Mouse (Mus musculus) c-Kit-positive CD71-positive TER-119-negative erythroid progenitor cells, embryonic 14.5 days (primary cell): ENCODE results near the gene Psmc3ip.

ENCODE experiments used
- DNase-seq: peaks from one replicate; pipeline ENCODE4 v3.0.0-alpha.2; 2013; ENCODE audit warnings: low read depth

Psmc3ip gene

GRCm38 (mm10) chr11:101119131-101119760, 24.0 kb upstream of the Psmc3ip start:
- DNase-seq: peak; percentile 24

DNA sequence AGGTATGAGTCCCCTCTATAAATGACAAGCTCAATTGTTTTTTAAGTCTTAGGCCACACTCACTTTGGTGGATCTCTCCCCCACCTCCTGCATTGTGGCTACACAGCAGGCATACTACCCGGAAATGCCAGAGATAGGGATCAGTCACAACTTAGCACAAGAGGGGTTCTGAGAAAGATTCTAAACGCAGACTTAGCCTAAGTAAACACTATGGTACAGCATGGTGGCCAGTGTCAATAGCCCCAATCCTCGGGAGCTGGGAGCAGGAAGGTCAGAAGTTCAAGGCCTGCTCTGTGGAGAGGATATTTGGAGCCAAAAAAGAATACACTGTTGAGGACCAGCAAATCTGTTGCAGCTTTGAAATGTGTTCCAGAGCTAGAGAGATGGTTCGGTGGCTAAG, 22.9 kb upstream of the Psmc3ip start:
- no peak for DNase-seq

GRCm38 (mm10) chr11:101115564-101115963, 20.3 kb upstream of the Psmc3ip start:
- DNase-seq: no peak

DNA sequence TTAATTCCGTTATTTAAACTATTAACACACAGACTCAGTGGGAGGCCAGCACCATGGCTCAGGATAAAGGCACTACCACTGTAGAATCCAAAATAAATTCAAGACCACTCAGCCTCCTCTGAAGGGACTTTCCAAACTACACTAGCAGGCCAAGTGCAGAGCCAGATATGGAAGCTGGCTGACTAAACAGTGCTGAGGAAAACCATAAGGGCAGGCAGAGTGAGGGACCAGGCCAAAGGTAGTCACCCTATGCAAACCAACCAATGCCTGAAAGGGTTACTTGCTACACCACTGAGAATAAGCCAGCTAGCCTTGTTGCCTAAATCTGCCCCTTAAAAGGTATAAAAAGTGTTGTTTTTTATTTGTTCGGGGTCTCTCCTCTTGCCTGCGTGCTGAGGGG, 16.9 kb upstream of the Psmc3ip start:
- DNase-seq: no peak

GRCm38 (mm10) chr11:101111178-101111577, 15.9 kb upstream of the Psmc3ip start:
- no peak for DNase-seq

- no peak for DNase-seq
Measured at GRCm38 (mm10) chr11:101110708-101111107, 15.5 kb upstream of the Psmc3ip start.

DNA sequence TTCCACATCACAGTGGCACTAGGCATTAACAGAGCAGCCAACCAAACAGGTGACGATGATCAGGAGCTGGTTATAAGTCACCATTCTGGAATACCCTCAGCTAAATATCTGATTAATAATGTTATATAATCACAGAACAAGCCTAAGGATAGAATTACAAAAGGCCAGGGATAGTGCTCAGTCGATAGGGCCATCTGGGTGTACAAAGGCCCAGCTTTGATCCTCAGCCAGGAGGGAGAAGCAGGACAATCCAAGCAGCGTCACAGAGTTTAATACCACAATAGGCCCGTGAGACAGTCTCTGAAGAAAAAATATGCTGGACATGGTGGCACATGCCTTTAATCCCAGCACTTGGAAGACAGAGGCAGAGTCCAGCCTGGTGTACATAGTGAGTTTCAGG, 14.1 kb upstream of the Psmc3ip start:
- no peak for DNase-seq

DNA sequence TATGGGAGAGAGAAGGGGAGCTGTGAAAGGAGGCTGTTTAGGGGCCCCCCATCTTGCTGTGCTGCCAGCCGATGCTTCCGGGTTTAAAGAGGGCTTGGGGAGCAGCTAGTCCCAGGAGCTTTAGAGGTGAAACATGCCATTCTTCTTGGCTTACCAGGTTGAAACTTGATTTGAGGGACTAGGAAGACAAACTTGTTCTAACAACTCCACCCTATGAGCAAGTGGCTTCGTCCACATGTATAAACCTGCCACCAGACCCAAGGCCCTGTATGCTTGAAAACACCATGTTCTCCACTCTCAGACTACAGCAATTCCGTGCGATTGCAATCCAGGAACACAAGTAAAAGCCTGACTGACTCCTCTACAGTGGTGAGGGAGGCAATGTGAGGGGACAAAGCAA, 7.8 kb upstream of the Psmc3ip start:
- DNase-seq: no peak

DNA sequence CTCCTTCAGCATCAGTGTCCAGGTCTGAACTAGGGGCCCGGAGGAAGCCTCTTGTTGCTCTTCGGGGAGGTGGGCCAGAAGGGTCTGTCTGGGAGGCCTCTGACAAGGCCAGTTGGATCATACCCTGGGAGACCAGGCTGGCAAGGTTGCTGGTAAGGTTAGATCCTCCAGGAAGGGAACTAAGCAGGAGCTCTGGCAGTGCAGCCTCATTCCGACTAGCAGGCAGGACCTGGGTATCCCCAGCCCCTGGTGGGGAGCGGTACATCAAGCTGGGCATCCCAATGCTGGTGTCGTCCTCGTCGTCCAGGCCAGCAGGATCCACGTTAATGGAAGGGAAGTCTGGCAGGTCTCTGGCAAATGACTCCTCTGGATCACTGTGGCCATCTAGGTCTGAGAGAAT, 3.0 kb upstream of the Psmc3ip start:
- DNase-seq: no peak

DNA sequence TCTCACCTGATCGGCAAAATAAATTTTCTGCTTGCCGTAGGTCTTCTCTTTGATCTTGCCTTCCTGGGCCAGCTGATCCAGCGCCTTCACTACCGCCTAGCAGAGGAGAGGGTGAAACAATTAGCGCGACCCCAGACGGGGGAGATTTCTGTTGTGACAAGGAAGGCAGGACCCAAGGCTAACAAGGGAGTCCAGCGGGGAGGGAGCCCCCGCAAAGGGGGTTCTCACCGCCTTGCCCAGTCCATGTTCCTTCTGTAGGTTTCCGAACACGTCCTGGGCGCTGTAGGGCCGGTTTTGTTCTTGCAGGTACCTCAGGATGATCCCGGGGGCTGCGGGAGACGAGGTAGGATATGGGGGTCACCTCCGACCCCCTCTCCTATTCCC, 314 bp downstream of the Psmc3ip start:
- no peak for DNase-seq

DNA sequence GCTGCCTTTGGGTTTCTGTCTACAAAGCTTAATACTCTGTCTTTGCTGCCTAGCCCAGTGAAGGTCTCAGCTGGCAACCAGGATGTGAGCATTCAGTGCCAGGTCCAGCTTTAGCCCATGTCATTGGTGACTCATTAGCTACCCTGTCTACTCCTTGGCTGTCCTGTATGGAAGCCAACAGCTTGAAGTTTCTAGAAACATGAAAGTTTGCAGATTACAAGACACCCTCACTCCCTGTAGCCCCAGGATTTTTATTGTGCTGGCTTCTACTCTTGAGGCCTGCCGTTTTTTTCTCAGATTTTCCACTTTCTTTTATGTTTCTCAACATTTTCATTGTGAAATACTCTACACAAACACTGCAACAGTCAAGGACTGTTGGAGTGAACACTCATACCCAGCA, 5.3 kb downstream of the Psmc3ip start:
- DNase-seq: no peak

GRCm38 (mm10) chr11:101087682-101088055, 7.6 kb downstream of the Psmc3ip start:
- no peak for DNase-seq

DNA sequence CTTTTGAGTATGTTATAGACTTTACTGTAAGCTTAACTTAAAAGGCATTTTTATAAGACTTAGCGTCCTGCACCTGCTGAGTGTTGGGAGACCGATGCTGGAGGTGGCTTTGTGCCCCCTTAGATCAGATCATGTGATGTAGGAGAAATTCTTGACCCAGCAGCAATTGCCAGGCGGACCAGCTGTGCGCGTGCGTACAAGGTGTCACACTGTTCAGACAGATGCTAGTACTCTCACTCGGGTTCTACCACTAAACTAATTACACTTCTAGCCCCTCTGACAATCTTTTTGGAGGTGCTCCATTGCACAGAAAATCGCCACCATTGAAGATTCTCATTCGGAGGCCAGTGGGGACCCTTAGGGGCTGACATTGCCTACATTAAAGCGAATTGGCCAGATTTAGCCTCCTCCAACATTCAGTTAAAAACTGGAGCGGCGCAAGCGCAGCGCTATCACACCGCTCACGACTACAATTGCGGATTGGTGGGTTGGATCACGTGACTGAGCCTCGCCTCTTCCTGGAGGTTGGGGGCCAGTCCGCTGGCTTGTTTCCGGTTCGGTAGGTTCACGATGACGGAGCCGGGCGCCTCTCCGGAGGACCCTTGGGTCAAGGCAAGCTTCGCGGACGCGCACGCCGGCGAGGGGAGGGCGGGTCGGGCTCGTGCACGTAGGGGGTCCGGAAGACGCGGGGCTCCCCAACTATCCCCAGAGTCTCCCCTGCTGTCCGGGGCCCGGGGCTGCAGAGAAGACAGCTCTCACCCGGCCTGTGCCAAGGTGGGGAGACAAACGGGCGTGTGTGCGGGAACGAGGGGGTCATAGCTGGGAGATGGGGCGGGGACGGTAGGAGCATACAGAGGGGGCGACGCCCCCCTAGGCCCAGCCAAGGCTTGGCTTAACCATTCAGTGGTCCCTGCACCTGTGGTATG, 8.2 kb downstream of the Psmc3ip start, which contains the start of gene Mlx:
TSS of gene Mlx (plus strand) at position 522 of the 926 bp plus-strand sequence.
- DNase-seq: peak; percentile 91

DNA sequence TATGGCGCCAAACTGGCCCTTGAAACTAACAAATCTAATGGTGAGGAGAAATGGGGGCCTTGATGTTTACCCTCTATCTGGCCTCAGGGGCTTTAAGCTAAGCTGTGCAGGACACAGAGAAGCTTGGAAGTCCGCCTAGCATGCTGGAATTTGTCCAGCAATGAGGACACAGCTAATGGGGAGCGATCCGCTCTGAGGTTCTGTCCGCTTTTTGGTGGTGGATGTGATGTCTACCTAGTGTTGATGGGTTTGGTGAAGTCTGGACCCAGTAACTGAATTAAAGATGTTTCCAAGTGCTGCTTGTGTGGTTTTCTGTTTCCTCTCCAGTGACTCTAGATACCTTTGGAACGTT, 8.9 kb downstream of the Psmc3ip start:
- DNase-seq: no peak

DNA sequence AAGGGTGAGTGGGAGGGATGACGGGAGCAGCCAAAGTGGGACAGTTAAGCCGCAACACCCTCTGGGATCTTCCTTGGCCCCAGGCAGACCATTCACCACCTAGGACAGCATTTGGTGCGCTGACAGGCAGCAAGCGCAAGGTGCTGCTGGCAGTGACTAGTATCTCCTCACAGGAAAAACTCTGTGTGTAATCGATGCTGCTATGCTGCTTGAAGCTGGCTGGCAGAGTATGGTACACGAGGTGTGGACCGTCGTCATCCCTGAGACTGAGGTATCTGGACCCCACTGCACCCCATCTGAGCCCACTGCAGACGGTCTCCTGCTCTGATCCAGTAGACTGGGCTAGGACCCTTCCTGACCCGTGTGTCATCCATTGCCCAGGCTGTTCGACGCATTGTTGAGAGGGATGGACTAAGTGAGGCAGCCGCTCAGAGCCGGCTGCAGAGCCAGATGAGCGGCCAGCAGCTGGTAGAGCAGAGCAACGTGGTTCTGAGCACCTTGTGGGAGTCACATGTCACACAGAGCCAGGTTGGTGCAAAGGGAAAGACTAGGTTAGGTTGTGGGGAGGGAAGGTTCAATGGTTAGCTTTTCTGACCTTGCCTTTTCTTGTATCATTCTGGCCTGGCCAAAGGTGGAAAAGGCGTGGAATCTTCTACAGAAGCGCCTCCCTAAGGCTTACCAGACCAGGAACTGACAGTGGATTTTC, 9.5 kb downstream of the Psmc3ip start:
- no peak for DNase-seq

DNA sequence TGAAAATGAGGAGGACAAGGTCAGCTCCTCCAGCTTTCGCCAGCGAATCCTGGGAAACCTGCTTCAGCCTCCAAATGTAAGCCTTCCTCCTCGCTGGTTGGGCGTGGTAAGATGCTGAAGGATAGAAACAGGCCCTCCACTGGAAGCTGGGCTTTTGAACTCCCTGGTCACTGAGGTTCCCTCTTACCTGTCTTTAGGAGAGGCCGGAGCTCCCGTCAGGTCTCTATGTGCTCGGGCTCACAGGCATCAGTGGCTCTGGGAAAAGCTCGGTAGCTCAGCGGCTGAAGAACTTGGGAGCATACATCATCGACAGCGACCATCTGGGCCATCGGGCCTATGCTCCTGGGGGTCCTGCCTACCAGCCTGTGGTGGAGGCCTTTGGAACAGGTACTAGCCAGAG, 10.4 kb downstream of the Psmc3ip start:
- no peak for DNase-seq

GRCm38 (mm10) chr11:101084246-101084645, 11.0 kb downstream of the Psmc3ip start:
- DNase-seq: no peak

DNA sequence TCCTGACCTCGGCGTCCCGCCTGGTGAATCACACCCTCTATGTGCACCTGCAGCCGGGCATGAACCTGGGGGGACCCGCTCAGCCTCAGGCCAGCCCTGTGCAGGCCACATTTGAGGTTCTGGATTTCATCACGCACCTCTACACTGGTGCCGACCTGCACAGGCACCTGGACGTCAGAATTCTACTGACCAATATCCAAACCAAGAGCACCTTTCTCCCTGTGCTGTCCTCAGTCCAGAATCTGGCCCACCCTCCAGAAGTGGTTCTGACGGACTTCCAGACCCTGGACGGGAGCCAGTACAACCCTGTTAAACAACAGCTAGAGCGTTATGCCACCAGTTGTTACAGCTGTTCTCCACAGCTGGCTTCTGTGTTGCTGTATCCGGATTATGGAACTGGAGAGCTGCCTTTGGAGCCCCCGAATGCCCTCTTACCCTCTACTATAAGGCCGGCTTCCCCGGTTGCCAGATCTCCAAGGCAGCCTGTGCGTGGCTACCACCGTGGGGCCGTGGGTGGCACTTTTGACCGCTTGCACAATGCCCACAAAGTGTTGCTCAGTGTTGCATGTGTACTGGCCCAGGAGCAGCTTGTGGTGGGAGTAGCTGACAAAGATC, 12.0 kb downstream of the Psmc3ip start:
- no peak for DNase-seq

DNA sequence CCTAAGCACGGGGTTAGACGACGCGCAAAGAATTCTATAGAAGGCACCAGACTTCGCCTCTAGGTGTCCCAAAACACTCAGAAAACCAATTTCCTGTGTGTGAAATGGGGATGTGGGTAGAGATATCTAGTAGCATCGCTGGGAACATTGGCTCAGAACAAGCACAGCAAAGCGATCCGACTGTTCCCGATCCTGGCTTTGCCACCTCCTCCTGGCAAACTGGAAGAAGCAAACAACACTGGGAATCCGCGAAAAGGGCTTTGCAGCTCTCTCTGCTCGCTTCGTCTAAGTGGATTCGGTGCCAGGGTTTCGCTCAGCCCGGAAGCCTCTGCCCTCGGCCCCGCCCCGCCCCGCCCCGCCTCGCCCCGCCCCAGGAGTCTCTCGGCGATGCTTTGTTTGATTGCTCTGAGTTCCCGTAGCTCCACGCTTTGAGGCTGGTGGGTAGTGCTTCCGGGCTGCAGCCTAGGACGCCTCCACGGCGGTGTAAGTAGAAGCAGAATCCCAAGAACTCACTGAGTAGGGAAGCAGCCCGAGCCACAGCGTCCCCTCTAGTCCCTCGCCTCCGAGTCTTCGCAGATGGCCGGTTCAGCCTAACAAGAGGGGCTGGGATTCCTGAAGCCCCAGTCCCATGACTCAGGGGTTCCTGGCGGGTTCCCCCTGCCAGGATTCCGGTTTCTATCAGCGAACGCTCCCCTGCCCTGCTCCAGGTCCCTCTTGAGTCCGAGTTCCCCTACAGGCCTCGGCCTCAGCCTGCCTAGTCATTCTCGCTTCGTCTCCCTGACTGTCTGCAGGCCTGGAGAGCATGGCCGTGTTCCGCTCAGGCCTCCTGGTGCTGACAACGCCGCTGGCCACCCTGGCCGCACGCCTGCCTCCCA, 12.8 kb downstream of the Psmc3ip start, which contains the start of gene Coasy:
TSS of gene Coasy (plus strand) at position 358 of the 875 bp plus-strand sequence.
- peak; percentile 85 for DNase-seq

DNA sequence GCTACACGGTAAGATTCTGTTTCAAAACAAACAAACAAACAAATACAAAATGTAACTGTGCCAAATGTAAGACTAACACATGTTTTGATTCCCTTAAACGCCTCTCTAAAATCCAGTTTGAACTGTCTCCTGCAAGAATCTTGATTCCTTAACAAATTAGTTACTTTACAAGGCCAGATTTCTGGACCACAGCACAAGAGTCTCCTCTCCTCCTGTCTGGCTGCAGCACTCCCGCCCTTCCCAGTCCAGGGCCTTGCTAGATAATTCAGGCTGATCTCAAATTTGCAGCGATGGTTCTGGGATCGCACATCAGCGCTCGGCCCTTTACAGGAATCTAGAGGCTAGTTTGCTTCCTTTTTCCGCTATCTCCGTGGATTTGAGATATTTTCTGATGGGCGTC, 13.6 kb downstream of the Psmc3ip start:
- DNase-seq: no peak

DNA sequence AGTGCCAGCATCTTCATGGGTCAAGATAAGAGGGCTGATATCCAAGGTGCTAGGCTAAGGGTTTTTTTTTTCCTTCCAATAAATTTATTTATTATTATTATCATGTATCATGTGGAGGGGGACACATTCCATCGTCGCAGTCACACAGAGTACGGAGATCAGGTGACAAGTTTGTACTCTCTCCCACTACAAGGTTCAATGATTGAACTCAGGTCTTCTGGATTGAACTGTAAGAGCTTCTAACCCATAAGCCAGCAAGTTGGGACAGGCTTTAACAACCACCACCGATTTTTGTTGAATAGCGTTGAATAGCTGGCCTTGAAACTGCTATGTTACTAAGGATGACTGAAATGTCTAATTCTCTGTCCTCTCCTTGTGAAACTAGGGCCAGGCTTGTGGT, 14.8 kb downstream of the Psmc3ip start:
- no peak for DNase-seq
